Mouse (Mus musculus) cerebellum, postnatal 4 days (tissue): ENCODE measurements around the gene Smarcd2.

Experiments used
- DNase-seq, 2 experiments: peaks; one replicate each; pipeline ENCODE4 v3.0.0; 2022; ENCODE audit warnings: low spot score in 2 of 2, mixed read lengths in 1 of 2

Gene Smarcd2

DNA sequence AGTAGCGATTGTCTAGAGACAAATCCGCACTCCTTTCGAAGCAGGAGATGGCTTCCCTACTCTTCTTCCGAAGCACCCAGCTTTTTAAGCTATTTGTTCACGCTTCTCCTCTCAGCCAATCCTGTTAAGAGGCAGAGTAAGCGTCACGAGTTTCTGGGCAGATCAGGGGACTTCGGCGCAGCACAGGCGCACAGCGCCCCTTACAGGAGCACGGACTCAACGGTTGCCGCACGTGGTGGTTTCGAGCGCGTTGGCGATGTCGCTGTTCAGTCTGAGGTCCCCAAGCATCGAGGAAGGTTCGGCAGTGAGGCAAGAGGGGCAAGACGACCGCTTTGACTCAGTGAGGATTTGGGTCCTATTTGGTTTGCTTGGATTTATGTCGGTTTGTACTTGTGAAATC is 3.7 kb upstream of the Smarcd2 start, which contains the start of gene Tcam1:
TSS of gene Tcam1 (plus strand) at position 219 of the 400 bp plus-strand sequence.
- peak; percentile 92 to 96 for DNase-seq

DNA sequence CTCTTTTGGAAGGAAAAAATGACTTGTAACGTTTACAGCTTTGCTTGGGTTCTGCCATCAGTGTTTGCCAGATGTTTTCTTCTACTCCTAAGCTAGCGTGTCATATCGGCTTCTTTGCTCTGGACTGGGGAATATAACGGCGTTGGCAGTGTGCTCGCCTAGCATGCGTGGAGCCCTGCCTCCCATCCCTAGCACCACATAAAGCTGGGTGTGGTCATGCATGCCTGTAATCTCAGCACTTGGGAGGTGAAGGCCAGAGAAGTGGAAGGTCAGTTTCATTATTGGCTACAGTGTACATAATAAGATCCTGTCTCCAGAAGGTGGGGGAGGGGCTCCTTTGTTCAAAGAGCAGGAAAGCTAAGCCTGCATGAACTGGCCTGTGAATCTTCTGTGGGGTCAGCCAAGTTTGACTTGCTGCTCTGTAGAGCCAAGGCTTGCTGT is 2.2 kb upstream of the Smarcd2 start:
- DNase-seq: no peak

DNA sequence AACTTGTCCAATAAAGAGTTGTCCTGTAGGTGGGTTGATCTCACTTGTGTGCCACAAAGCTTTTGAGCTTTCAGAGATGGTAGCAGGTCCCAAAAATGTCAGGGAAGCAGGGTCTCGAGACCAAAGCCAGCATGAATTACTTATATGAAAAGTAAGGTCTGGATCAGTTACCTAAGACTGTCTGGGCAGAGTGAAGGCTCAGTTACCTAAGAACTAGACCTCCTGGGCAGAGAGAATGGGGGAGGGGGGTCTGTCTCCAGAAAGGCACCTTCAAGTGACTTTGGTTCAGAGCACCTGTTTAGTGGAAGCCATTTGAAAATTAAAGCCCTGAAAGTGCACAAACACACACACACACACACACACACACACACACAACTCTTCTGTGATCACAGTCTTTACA is 1.6 kb upstream of the Smarcd2 start:
- DNase-seq: no peak

DNA sequence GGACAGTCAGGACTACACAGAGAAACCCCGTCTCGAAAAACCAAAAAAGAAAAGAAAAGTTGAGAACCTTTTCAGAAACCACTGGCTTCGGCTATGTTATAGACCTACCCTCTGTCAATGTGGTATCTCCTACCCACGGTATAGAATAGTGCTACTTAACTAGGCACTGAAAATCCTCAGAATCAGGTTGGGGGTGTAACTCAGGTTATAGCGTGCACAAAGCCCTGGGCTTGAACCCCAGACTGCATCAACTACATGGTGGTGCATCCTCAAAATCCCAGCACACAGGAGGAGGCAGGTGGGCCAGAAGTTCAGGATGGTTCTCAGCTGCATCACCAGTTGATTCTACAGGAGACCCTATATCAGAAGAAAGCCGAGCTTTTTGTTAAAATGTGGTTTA is 1.0 kb upstream of the Smarcd2 start:
- DNase-seq: no peak

DNA sequence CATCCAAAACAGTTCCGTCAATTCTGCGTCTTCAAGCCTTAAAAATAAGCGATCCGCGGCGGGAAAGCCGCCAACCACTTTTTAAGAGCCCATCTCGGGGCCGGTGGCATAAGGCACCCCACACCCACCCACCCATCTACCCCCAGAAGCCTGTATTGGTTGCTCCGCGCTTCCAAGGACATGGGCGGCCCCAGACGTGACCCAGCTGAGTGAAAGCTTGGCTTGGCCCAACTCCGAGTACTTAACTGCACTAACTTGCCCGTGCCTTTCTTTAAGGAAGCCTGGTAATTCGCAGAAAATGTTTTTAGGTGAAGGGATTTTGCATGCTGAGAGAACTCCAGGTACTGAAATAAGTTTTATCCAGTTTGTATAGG is 526 bp upstream of the Smarcd2 start:
- DNase-seq: no peak

DNA sequence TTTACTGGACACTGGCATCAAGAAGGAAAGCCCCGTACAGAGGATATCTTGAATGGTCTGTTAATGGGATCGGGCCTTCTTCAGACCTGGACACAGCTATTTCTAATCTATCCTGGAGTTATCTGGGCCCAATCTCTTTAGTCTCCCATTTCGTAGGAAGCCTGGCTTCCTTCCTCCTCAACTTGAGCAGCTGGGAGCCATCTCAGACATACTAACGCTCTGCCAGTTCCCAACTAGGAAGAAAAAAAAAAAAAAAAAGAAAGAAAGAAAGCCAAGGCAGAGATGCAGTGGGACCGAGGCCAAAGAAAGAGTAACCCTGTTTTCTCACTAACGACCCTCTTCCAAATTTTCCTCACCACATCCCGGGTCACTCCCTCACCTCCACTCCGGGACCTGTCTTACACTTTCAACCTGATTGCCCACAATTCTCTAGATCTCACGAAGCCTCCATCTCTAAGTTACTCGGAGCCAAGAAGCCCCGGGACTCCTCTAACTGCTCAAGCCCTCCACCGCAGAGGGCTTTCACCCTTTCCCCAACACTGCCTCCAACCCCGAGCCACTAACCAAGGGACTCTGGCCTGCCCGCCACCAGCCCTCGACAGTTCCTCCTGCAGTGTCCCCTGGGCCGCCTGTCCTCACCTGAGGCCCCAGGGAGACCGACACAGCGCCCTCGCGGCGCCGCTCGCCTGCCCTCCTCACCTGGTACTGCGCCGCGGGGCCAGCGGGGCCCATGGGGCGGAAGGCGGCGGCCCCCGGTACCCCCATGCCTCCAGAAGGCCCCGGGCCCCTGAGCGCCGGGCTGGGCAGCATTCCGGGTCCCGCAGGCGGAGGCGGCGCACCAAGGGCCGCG is 753 bp downstream of the Smarcd2 start:
- peak in 1 of 2 experiments; percentile 30 for DNase-seq

DNA sequence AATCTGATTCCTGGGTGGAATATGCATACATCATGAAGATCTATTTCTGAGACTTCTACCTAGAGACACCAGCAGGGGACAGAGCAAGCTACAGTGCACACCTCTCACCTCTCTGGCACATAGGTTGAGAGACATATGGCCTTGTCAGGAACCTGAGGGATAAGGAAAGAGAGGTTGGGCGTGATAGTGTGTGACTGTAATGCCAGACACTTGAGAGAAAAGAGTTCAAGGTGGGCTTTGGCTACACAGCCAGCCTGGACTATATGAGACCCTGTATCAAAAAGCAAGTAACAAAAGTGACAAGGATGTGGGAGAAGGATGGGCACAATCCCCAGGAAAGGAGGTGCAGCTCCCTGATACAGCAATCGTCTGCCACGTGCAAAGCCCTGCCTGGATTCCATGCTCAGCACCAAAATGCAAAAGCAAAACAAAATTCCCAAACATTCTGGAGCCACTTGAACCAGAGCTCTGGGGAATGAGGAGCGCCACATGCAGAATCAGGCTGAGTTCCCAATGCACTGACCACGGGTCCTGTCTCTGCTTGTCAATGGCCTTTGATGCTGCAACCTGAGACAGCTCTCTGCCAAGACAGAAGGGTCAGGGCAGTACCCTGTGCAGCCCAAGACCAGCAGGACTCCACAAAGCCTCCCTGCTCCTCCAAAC is 1.5 kb downstream of the Smarcd2 start:
- no peak for DNase-seq

DNA sequence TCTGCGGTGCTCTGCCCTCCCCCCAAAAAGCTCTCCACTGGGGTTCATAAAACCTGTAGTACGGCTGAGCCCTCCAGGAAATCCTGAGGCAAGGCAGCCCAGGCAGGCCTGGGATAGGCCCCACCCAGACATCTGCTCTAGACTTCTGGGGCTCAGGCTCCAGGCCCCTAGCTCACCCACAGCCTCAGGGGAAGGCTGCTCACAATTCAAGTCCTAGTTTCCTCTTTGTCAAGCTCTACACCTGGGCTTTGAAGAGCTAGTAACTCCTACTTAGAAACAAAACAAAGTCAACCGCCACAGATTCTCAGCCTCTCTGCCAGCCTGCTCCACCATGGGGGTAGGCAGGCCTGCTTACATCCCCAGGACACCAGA is 3.7 kb downstream of the Smarcd2 start:
- no peak for DNase-seq

DNA sequence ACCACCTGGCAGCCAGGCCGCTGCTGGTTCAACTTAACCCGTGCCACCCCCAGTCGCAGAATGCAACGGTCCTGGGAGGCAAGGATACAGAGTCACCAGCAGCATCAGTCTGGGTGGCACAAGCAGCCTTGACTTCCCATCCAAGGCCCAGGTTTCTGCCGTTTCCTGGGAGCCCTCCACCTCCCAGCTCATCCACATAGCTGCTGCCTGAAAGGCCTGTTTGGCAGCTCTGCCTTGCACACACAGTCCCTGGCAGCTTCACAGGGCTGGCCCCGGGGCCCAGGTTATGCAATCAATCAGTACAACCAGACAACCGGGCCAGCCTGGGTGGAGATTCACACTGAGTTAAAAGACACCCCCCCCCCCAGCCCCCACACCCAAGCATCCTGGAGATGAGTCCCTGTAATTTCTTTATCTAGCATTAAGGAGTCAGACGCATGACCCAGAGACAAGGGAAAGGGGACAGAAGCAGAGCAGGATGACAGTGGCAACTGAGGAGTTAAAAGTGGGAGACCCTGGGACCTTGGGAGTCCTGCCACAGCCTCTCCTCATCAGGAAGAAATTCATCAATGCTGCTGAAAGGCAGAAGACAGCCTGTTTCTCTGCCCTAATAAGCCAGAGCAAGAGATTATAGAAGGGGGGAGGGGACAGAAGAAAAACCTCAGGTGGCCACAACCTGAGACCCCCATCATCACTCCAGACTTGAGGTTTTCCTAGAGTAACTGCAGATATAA is 4.3 kb downstream of the Smarcd2 start:
- DNase-seq: peak in 1 of 2 experiments; percentile 48

DNA sequence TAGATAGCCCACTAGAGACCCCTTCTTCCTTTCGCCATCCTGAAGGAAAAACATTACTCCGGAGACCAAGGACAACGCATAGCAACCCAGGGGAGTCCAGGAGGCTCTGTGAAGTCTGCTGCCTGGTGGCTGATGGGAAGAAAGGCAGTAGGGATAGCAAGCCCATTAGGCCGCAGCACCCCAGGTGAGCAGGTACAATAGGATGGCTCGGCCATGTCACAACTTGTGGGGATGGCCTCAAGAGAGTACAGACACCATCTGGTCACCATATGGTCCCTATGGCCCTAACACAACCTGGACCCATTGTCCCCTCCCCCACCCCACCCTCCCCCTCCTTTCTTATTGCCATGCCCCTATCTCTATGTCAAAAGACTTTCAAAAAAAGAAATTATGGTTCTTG is 4.9 kb downstream of the Smarcd2 start:
- no peak for DNase-seq

DNA sequence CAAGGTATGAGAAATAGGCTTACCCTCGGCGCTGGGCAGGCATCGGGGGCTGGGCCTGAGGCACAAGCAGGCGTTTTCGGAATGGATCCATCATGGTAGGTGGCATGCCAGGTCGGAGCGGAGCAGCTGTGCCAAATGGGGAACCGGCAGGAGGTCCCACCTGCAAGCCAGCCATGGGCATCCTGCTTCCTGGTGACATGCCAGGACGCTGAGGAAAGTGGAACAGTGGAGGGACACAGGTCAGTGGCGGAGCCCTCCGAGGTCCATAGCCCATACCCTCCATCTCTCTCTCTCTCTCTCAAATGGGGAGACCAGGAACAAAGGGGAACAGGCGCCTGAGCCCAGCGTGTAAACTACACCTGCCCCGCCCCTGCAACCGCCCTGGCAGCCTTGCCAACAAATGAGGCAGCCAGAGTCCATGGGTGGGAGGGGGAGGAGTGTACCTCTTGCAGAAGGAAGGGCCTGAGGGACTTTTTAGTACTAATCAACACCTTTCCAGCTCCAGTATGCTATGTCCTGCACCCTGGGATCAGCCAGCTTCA is 5.4 kb downstream of the Smarcd2 start:
- peak in 1 of 2 experiments; percentile 54 for DNase-seq

DNA sequence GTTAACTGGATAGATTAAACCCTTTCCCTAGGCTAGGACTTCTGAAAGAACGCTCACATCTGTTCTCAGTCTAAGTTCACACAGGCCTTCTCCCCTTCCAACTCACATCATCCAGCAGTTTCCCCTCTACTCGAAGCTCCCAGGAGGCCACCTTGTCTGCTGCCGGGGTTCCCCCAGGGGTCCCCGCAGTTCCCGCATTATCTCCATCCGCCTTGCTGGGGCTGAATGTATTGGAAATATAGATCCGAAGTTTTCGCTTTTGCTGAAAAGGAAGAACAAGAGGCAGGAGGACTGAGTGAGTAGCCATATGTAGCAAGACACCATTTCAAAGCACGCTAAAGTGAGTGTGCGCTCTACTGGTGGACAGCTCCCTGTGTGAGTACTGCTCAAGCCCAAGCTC is 6.3 kb downstream of the Smarcd2 start:
- DNase-seq: no peak

DNA sequence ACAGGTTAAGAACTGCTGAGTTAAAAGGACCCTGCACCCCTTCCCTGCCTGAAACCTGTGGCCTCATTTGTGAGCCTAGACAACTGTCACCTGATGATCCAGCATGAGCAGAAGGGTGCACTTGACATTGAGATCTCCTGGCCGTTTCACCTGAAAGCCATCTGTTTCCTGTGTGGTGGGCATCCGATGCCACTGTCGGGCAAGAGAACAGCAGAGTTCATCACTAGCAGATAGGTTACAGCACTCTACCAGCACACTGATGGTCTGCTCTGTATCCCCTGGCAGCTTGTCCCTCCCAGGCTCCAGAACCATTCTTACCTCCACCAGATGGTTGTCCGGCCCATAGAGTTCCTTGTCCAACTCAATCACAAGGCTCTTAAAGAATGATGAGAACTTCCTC is 7.2 kb downstream of the Smarcd2 start:
- no peak for DNase-seq

DNA sequence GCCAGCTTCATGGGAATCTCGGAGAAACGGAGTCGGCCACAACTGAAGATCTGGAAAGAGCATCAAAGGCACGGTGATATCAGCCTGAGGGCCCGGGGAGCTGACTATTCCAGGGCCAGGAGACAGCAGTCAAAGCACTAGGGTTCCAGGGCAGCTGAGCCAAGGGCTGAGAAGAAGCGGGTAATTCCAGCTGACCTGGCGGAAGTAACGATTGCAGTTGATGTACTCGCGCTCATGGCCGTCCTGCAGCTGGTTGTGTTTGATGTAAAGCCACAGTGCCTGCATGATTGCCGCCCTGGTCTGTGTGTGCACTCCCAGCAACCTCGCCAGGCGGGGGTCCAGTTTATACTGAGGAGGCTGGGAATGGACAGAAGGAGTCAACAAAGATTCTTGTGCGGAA is 7.8 kb downstream of the Smarcd2 start:
- no peak for DNase-seq

DNA sequence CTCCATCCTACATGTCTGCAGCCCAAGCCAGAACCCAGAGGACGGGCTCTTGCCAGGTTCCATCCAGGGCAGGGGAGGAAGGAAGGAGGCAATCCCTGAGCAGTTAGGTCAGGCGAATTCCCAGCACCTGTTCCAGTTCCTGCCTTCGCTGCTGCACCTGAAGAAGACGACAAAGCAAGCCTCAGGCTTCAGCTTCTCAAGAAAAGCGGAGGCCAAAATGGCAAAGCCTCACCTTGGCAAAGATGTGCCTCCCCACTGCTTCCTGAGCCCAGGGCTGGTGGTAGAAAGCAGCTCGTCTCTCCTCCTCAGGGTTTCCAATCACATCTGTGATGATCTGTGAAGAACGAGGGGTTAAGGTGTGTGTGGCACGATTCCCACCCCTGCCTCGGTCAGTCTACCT is 8.8 kb downstream of the Smarcd2 start:
- no peak for DNase-seq

DNA sequence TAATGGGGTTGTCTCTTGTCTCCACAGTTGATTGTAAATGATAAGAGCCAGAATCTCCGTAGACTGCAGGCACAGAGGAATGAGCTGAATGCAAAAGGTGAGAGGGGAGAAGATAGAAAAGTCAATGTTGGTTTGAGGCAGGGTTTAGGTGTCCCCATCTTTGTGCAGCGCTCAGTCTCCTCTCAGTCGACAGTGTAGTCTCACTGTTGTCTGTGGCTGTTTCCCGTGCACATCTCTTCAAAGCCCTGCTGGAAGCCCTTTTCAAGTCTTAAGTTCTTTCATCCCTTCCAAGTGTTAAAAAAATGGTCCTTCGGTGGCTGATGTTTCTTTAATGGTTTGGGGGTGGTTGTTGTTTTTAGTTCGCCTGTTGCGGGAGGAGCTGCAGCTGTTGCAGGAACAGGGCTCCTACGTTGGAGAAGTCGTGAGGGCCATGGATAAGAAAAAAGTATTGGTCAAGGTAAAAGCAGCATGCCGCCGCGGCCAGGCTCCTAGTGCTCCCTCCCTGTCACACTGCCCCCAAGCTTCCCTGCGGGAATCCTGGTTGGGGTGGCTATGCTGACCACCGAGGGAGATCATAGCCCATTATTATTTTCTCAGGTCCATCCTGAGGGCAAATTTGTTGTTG is 11.8 kb downstream of the Smarcd2 start:
- no peak for DNase-seq

DNA sequence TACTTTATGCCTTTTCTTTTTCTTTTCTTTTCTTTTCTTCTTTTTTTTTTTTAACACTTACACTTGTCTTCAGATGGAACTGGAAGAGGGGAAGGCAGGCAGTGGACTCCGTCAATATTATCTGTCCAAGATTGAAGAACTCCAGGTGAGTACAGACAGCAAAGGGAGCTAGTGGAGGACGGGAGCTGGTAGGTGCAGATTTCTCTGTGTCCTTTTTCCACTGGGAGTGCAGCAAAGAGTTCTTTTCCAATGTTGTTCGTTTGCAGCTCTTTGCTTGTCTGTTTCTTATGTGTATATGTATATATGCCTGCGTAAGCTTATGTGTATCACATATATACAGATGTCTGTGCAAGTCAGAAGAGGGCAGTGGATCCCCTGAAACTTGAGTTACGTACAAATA is 16.0 kb downstream of the Smarcd2 start:
- DNase-seq: no peak

DNA sequence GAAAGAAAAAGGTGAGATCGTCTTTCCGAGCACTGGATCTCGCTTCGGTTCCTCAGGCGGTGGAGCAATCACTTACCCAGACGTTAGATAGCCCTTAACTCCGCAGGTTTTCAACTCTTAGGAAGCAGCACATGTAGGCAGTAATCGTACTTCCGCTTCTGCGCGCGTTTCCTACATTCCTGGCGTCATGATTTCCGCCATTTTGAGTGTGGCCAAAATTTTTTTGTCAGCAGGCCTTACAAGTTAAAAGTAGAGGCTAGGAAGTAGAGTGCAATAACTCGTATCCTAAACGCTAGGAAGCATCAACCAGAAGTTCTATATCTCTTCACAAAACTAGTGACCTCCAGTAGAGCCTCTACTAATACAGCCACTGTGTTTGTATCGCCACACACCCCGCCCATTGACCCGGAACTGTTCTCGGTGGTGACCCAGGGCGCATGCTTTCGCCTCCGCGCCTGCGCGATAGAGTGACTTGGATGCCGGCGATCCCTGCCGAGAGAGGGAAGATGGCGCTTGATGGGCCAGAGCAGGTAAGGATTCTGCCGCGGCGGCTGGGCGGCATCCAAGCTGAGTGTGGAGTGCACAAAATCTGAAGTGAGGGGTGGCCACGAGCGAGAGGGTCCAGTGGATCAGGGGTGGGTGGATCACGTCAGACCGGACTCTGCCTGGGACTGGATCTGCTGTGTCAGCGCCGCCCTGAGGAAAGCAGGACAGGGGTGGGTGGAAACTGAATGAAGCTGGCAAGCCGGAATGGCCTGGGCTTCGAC is 16.9 kb downstream of the Smarcd2 start, which contains the start of the genes Ftsj3 and Psmc5:
TSS of gene Ftsj3 (minus strand) at position 395 of the 767 bp plus-strand sequence.
TSS of gene Psmc5 (plus strand) at position 470 of the 767 bp plus-strand sequence.
- peak; percentile 96 to 98 for DNase-seq

DNA sequence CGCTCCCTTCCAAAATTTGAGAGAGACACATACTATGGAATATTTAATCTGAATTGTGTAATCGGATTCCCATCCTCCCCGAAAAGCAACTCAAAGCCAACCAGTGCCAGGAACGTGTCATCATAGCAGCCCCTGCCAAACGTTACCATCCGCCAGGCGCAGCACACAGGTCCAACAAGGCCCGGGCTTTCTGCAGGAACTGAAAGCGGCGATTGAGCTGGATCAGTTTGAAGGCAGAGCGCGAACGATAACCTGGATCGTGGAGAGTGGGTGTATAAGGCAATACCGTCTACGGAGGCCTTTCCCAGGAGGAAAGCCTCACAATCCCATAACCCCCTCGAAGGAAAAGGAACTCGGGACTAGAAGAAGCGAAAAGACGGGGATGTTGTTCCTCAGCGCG is 17.6 kb downstream of the Smarcd2 start:
- no peak for DNase-seq

DNA sequence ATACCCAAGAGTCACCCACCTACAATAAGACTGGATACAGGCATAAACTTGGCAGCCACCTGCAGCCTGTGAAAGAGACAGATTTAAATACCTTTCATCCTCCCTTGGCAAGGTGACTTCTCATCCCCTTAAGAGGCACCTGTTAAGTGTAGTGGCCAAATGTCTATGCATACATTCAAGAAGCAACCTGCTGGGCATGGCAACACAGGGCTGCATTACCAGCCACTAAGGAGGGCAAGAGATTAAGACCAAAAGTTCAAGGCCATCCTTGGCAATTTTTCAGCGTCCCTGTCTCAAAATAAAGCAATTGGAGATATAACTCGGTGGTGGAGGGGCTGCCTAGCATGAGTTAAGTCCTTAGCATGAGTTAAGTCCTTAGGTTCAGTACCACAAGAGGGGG is 18.0 kb downstream of the Smarcd2 start:
- no peak for DNase-seq

DNA sequence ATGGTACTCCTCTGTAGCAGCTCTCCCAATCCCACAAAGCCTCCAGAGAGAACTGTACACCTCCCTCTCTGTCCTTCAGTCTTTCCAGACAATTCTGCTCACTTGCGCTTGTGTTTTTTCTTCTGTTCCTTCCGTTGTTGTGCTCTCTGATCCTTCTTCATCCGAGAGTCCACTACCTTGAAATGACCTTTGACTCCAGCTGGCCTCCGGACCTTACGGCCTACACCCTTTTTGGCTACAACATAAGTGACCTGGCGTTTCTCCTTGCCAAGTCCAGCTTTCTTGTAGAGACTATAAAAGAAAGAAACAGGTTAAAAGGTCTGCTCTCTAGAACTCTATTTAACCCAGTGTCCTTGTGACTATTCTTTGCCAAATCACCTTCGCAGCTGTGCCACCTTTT is 23.4 kb downstream of the Smarcd2 start:
- no peak for DNase-seq
